Mouse (Mus musculus) thymus, adult 2 months (tissue): ENCODE data around the gene Hfe2.

Experiments
- CTCF ChIP-seq: fragments of 200-500 bp; IDR thresholded peaks from 2 replicates; pipeline ENCODE4 v1.5.1; 2012; ENCODE audit warnings: mild to moderate bottlenecking, control low read depth, low read length, moderate library complexity, borderline replicate concordance; ENCODE audit not compliant: control insufficient read depth, poor library complexity, insufficient read depth; ENCODE audit errors: extremely low read depth
- POLR2A ChIP-seq: fragments of 200-500 bp; IDR thresholded peaks from 2 replicates; pipeline ENCODE4 v1.6.1; 2012; ENCODE audit warnings: mild to moderate bottlenecking, low read length, control low read depth, moderate library complexity; ENCODE audit not compliant: control insufficient read depth, poor library complexity, insufficient read depth; ENCODE audit errors: extremely low read depth

DNA sequence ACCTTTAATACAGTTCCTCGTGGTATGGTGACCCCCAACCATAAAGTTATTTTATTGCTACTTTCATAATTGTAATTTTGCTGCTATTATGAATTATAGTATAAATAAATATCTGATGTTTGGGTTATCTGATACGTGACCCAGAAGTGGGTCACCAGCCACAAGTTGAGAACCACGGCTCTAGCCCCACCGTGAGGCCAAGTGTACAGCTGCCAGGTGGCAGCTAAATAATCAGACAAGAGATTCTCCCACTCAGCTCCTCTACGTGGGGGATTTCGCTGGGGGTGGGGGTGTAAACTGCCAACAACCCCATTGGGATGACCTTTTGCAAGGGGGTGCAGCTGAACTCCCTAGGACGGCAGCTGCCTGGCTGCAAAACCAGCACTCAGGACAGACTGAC lies 7.1 kb downstream of the Hfe2 start:
- no peak for TF ChIP-seq POLR2A
- TF ChIP-seq CTCF = no peak
